Mouse (Mus musculus) brain, embryonic 14.5 days (tissue): ENCODE measurements at regions not wholly inside any gene's neighbourhood (a gene's known extent, or its start where the extent isn't known, plus 50 kb on each side); places are given as distances from the start of the nearest gene placed in this dataset.

Experiments
- CTCF ChIP-seq: fragments of 200-500 bp; IDR thresholded peaks from 2 replicates; pipeline ENCODE4 v1.5.1; 2012; ENCODE audit warnings: inconsistent platforms, mild to moderate bottlenecking, moderate library complexity, borderline replicate concordance; ENCODE audit not compliant: insufficient read depth, insufficient read length; ENCODE audit errors: extremely low read depth
- POLR2A ChIP-seq: fragments of 200-500 bp; IDR thresholded peaks from 2 replicates; pipeline ENCODE4 v1.6.1; 2012; ENCODE audit warnings: mild to moderate bottlenecking, inconsistent platforms, borderline replicate concordance; ENCODE audit not compliant: poor library complexity, insufficient read depth, insufficient read length, severe bottlenecking; ENCODE audit errors: extremely low read depth

DNA sequence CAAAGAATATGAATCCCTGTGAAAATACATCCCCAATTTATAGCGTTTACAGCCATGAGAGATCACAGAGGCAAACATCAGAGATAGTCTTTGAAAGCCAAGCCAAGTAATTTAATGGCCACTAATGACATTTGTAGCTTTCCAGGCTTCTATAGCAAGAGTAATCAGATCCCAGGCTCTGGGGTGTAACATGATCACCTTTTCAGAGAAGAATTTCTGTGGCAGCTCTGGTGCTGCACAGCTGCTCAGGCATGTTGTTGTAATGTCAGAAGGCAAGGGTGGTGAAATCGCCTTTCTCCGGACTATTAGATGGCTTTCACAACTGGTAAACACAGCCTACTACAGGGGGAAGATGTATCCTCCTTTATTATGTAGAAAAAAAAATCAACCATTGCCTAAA, 202.1 kb downstream of the Ptprc start:
- TF ChIP-seq POLR2A = no peak
- TF ChIP-seq CTCF = no peak
